Mouse (Mus musculus) stomach, postnatal 0 days (tissue): Measurements from ENCODE around the gene Fam3a. TPM values are rescaled to one million over a fixed set of nuclear protein-coding genes. Genes with fewer than 3 reads are reported as not detected.
"Not testable (repeated sequence)": the region's sequence is repeated elsewhere in the genome, so short reads cannot be mapped to it uniquely, and the experiment has no call there.

Source experiments
- ATAC-seq: fragments of 200-750 bp; cut with Nextera tagmentation; 2 replicates; pipeline ENCODE4 v1.8.0; 2017; ENCODE audit not compliant: low FRiP score, low TSS enrichment
- DNase-seq: peaks from one replicate; pipeline ENCODE4 v3.0.0-alpha.2; 2016; ENCODE audit warnings: low spot score
- H3K27ac ChIP-seq: fragments of 300-500 bp; sonication (generic); replicated peaks from 2 replicates; pipeline ENCODE4 v1.5.1; 2014; ENCODE audit warnings: mild to moderate bottlenecking, control low read depth
- H3K27me3 ChIP-seq: fragments of 300-500 bp; sonication (generic); 2 replicates; pipeline ENCODE4 v1.6.1; 2014; ENCODE audit warnings: low read length; ENCODE audit not compliant: control insufficient read depth, insufficient read depth
- H3K36me3 ChIP-seq: fragments of 300-500 bp; sonication (generic); 2 replicates; pipeline ENCODE4 v1.6.1; 2014; ENCODE audit warnings: low read length, mixed read lengths; ENCODE audit not compliant: control insufficient read depth, insufficient read depth
- H3K4me1 ChIP-seq: fragments of 300-500 bp; sonication (generic); replicated peaks from 2 replicates; pipeline ENCODE4 v1.6.1; 2014; ENCODE audit warnings: antibody characterized with exemption; ENCODE audit not compliant: control insufficient read depth, insufficient read depth
- H3K4me2 ChIP-seq: fragments of 300-500 bp; sonication (generic); replicated peaks from 2 replicates; pipeline ENCODE4 v1.6.1; 2014; ENCODE audit warnings: low read depth, mild to moderate bottlenecking, control low read depth, moderate library complexity
- H3K4me3 ChIP-seq: fragments of 300-500 bp; sonication (generic); 2 replicates; pipeline ENCODE4 v1.5.1; 2014; ENCODE audit warnings: low read depth, low read length, control low read depth
- H3K9ac ChIP-seq: fragments of 300-500 bp; sonication (generic); 2 replicates; pipeline ENCODE4 v1.6.1; 2014; ENCODE audit warnings: mild to moderate bottlenecking, low read length, control low read depth, mixed read lengths
- H3K9me3 ChIP-seq: fragments of 300-500 bp; sonication (generic); 2 replicates; pipeline ENCODE4 v1.6.1; 2016; ENCODE audit warnings: low read length; ENCODE audit not compliant: control insufficient read depth
- CTCF ChIP-seq: IDR thresholded peaks from 2 replicates; pipeline ENCODE4 v1.5.1; 2016; ENCODE audit warnings: antibody characterized with exemption, low read depth, mild to moderate bottlenecking, moderate library complexity
- EP300 ChIP-seq: optimal IDR thresholded peaks from 2 replicates; pipeline ENCODE3; 2016; ENCODE audit warnings: antibody characterized with exemption
- WGBS: fragments of 180-500 bp; shearing (Covaris S2); extraction: QIAGEN DNeasy Blood & Tissue Kit; methylation state at CpG from one replicate; pipeline ENCODE4 v1.1.7; 2014; 5-methylcytosine and 5-hydroxymethylcytosine counted together
- polyA plus RNA-seq: library from polyadenylated mRNA; unstranded; fragments of >200 nt; fragmentation: Nextera tagmentation; extraction: Ambion mirVana; gene quantifications from 2 replicates; pipeline ENCODE4 v1.2.1, GENCODE M21; 2015

Gene Fam3a
- polyA plus RNA-seq, 1 experiment from 2014 or later = 26.0 TPM

GRCm38 (mm10) chrX:74388153-74388552, 4.9 kb downstream of the Fam3a start:
- Histone ChIP-seq H3K27me3 (no peaks in the 10 kb centered on the region), H3K4me1 (no peaks in the 10 kb centered on the region), H3K27ac (no peak overlapping the region), H3K9ac (no peak overlapping the region), H3K4me2 (no peak overlapping the region), H3K4me3 (no peak overlapping the region), H3K36me3 (no peaks in the 10 kb centered on the region), H3K9me3 (no peaks in the 10 kb centered on the region)
- DNase-seq (no peak), ATAC-seq (no peak)
- no peak for TF ChIP-seq CTCF
- TF ChIP-seq EP300 = no peak

- H3K4me2 ChIP-seq = no peak overlapping the region
- WGBS = 81% methylated on average over 2 of the region's 2 CpGs
These were observed 8.6 kb downstream of the Fam3a start for GRCm38 (mm10) chrX:74384451-74384850.

GRCm38 (mm10) chrX:74372888-74373549, 20.1 kb downstream of the Fam3a start, which contains the start of the genes Ubl4a and Slc10a3:
Gene Ubl4a (minus strand): TSS chrX:74373218.
Gene Slc10a3 (minus strand): TSS chrX:74373349.
- H3K4me2 ChIP-seq = peak within 1 kb of the TSS; percentile 60
- ATAC-seq = peak; percentile 95
- H3K9me3 ChIP-seq = no peaks in the 10 kb centered on the region
- H3K4me1 ChIP-seq = no peaks in the 10 kb centered on the region
- TF ChIP-seq EP300 = no peak
- no peak for TF ChIP-seq CTCF
- H3K36me3 ChIP-seq = no peaks in the 10 kb centered on the region
- H3K4me3 ChIP-seq = peak within 1 kb of the TSS; percentile 45
- DNase-seq = peak; percentile 90
- peak within 1 kb of the TSS; percentile 51 for H3K9ac ChIP-seq
- H3K27me3 ChIP-seq = no peaks in the 10 kb centered on the region
- 20% methylated on average over 32 of the region's 32 CpGs for WGBS
- H3K27ac ChIP-seq = no peak within 1 kb of the TSS

More at GRCm38 (mm10) chrX:74384451-74384850, 8.6 kb downstream of the Fam3a start:
- H3K27ac ChIP-seq = no peak overlapping the region
- no peak overlapping the region for H3K9ac ChIP-seq
- no peaks in the 10 kb centered on the region for H3K36me3 ChIP-seq
- H3K4me3 ChIP-seq = no peak overlapping the region
- TF ChIP-seq EP300 (no peak), CTCF (no peak)
- ATAC-seq (no peak), DNase-seq (no peak)
- H3K4me1 ChIP-seq = no peaks in the 10 kb centered on the region
- no peaks in the 10 kb centered on the region for H3K27me3 ChIP-seq
- no peaks in the 10 kb centered on the region for H3K9me3 ChIP-seq

GRCm38 (mm10) chrX:74368209-74368909, 24.7 kb downstream of the Fam3a start:
- TF ChIP-seq CTCF = peak; percentile 46; the same call in 1 of the 2 replicates
- TF ChIP-seq EP300 = no peak
- Histone ChIP-seq H3K4me1 (no peaks in the 10 kb centered on the region), H3K4me2 (peak overlapping the region; percentile 61), H3K9me3 (no peaks in the 10 kb centered on the region), H3K9ac (peak overlapping the region; percentile 75), H3K36me3 (no peaks in the 10 kb centered on the region), H3K27ac (peak overlapping the region; percentile 81), H3K4me3 (peak overlapping the region; percentile 57), H3K27me3 (no peaks in the 10 kb centered on the region)
- WGBS = 13% methylated on average over 39 of the region's 49 CpGs
- ATAC-seq = peak; percentile 86
- DNase-seq = peak; percentile 83

- Histone ChIP-seq H3K4me3 (peak overlapping the region; percentile 57), H3K27ac (no peak overlapping the region), H3K4me1 (no peaks in the 10 kb centered on the region), H3K27me3 (no peaks in the 10 kb centered on the region), H3K9me3 (no peaks in the 10 kb centered on the region), H3K9ac (peak overlapping the region; percentile 75), H3K36me3 (no peaks in the 10 kb centered on the region), H3K4me2 (peak overlapping the region; percentile 61)
- TF ChIP-seq CTCF (no peak), EP300 (no peak)
- ATAC-seq = no peak
- no peak for DNase-seq
- 49% methylated on average over 10 of the region's 10 CpGs for WGBS
These were observed 25.6 kb downstream of the Fam3a start for GRCm38 (mm10) chrX:74367512-74367911.

GRCm38 (mm10) chrX:74359171-74359570, 33.9 kb downstream of the Fam3a start:
- no peak overlapping the region for H3K27ac ChIP-seq
- no peaks in the 10 kb centered on the region for H3K36me3 ChIP-seq
- no peaks in the 10 kb centered on the region for H3K4me1 ChIP-seq
- TF ChIP-seq EP300 = no peak
- no peak for TF ChIP-seq CTCF
- H3K4me3 ChIP-seq = no peak overlapping the region
- H3K4me2 ChIP-seq = no peak overlapping the region
- no peaks in the 10 kb centered on the region for H3K9me3 ChIP-seq
- ATAC-seq = no peak
- no peaks in the 10 kb centered on the region for H3K27me3 ChIP-seq
- peak; percentile 34 for DNase-seq
- no peak overlapping the region for H3K9ac ChIP-seq
- WGBS = 31% methylated on average over 11 of the region's 11 CpGs

- not testable (repeated sequence) for H3K4me3 ChIP-seq, H3K36me3 ChIP-seq, H3K4me1 ChIP-seq, H3K27me3 ChIP-seq, ATAC-seq, H3K9ac ChIP-seq, H3K4me2 ChIP-seq, DNase-seq, H3K27ac ChIP-seq, H3K9me3 ChIP-seq
- 70% methylated on average over 2 of the region's 3 CpGs for WGBS
These were observed 36.0 kb downstream of the Fam3a start for GRCm38 (mm10) chrX:74357069-74357468.
